Mouse (Mus musculus): ENCODE data around the gene Gpd1. TPM values are rescaled to one million over a fixed set of nuclear protein-coding genes. Genes with fewer than 3 reads are reported as not detected.
"Not testable (repeated sequence)": the region's sequence is repeated elsewhere in the genome, so short reads cannot be mapped to it uniquely, and the experiment has no call there.

The Gpd1 gene
- total RNA-seq, 2 experiments from 2014 or later, result 128 to 145 TPM

GRCm38 (mm10) chr15:99716814-99717213, 501 bp upstream of the Gpd1 start:
- no peak for DNase-seq (ENCODE audit: extremely low spot score in 1 of 2, low spot score in 1 of 2)

DNA sequence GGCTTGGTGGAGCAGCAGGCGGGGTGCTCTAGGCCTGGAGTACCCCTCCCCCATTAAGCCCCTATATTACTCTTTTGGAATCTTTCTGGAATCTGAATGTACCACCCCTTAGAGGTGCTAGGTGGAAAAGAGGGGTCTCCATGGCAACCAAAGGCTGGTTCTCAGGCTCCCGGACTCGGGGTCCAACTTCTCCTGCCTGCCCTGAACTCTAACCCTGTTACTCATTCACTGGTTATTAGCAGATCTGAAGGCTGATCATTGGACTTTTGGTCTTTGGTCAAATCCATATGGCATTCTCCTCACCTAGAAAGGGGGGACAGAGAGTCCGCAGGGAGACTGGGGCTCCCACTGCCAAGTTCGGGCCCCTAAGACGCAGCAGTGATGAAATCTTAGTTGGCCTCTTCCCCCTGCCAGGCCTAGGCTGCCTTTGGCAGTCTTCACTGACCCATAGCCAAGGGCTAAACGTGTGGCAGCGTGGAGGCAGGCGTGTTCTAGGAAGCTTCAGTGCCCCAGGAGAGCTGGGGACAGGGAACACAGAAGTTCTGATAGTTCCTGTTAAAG, 1.2 kb downstream of the Gpd1 start:
- no peak for DNase-seq (ENCODE audit: extremely low spot score in 1 of 2, low spot score in 1 of 2)

DNA sequence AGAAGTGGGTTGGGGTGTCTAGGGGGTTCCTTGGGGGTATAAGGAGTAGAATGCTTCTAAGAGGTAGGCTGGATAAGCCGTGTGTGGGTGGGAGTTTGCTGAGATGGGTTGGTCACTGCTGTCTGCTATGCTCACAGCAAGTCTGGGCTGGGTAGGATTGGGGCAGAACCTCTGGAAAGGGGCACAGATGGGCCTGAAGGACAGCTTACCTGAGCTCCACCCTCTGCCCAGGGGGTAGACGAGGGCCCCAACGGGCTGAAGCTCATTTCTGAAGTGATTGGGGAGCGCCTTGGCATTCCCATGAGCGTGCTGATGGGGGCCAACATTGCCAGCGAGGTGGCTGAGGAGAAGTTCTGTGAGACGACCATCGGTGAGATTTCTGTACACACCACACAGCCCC, 2.5 kb downstream of the Gpd1 start:
- no peak for DNase-seq (ENCODE audit: extremely low spot score in 1 of 2, low spot score in 1 of 2)

DNA sequence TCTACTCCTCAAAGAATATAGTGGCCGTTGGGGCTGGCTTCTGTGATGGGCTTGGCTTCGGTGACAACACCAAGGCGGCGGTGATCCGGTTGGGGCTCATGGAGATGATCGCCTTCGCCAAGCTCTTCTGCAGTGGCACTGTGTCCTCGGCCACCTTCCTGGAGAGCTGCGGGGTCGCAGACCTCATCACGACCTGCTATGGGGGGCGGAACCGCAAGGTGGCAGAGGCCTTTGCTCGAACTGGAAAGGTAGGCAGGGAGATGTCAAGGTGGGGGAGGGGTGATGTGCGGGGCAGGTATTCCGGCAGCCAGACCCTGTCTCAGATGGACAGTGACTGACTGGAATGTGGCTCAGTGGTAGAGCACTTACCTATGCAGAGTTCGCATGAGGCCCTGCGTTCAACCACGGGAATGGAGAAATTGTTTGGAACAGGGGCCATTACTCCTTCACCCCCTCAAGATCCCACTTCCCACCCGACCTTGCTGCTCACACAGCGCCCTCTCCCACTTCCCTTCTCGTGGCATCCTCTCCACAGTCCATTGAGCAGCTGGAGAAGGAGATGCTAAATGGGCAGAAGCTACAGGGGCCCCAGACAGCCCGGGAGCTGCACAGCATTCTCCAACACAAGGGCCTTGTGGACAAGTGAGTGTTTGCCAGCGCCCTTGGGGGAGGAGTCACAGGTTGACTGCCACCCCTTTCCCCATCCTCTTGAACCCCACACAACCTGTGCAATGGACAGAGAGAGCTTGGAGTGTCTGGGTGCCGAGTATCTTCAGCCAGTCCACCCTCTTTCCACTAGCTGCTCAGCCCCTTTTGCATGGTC, 4.8 kb downstream of the Gpd1 start:
- DNase-seq (ENCODE audit: extremely low spot score in 1 of 2, low spot score in 1 of 2), result no peak

DNA sequence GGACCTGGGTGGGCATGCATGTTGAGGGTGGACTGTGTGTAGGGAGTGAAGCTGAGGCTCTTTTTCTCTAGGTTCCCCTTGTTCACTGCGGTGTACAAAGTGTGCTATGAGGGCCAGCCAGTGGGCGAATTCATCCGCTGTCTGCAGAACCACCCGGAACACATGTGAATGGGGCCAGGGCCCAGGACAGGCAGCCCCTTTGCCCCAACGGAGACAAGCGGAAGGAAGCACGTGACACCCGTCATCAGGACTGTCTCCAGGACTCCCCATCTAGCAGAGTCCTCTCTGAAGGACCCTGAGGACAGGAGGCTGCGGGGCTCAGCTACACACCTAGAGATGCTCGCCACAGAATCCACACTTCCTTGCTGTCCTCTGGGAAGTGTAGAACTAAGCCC, 5.8 kb downstream of the Gpd1 start:
- no peak for DNase-seq (ENCODE audit: extremely low spot score in 1 of 2, low spot score in 1 of 2)

DNA sequence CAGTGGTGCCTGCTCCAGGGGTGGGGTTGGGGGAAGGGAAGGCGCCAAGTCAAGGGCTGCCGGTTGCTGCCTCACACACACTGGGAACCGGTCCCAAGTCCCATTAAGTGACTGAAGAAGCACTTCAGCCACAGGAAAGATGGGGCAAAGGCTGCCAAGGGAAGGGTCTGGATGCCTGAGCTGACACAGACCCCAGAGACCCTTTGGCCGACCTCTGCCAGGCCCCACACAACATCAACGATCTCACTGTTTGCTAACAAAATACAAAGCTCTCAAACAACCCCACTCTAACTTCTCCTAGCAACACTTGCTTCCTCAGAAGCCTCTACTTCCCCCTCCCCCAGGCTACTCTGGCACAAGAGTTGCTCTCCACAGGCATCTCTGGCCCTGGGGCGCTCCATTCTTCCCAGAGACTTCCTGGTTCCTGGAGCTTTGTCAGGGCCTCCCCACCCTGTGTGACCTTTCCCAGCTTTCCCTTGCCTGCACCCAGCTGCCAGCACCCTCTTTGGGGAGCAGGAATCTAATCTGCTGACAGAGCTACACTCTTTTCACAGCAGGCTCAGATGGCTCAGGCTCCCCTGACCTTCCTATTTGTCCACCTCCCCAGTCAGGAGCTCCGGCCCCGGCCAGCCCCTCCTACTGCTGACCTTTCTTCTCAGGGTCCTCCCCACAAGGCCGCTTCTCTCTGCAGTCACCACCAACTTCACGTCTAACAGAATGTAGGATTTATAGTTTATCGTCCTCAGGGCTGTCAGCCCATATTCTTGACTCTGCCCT, 6.4 kb downstream of the Gpd1 start:
- peak in 1 of 2 experiments; percentile 40 for DNase-seq (ENCODE audit: extremely low spot score in 1 of 2, low spot score in 1 of 2)

- peak; percentile 56 to 65 for DNase-seq (ENCODE audit: extremely low spot score in 1 of 2, low spot score in 1 of 2)
Measured at GRCm38 (mm10) chr15:99724292-99725021, 7.1 kb downstream of the Gpd1 start.

DNA sequence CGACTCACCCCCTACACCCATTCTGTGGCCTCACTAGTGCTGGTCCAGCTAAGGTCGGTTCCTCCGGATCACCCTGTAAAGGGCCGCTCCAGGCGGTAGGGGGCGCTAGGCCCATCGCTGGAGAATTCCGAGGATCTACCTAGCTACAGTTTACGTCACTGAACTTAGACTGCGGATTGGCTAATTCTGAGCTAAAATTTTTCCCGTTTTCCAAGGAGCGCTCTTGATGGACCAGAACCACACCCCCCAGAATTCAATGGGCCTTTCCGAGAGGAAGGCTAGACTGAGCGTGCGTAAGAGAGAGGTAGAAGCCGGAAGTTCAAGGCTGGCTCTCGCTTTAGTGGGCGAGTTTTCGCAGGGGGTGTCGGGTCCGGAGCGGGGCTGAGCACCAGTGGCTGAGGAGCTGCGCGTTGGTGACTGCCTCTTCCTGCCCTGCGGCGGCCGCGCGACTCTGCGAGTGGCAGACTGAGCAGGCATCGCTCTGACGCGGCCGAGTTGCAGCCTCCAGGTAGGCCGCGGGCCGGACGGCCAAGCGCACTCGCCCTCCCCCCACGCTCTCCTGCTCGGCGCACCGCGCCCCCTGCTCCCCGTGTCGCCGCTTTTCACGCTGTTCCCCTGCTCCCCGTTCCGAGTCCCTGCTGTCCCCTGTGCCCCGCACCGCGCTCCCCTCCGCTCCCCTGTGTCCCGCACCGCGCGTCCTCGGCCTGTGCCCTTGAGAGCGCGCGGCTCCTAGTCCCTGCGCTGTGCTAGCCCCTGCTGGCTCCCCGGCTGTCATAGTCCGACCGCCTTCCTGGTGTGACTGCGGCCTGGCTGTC, 8.2 kb downstream of the Gpd1 start, which contains the start of gene Cox14:
Cox14 (plus strand) TSS at position 278 of the 815 bp plus-strand sequence.
- peak; percentile 89 to 93 for DNase-seq (ENCODE audit: extremely low spot score in 1 of 2, low spot score in 1 of 2)

DNA sequence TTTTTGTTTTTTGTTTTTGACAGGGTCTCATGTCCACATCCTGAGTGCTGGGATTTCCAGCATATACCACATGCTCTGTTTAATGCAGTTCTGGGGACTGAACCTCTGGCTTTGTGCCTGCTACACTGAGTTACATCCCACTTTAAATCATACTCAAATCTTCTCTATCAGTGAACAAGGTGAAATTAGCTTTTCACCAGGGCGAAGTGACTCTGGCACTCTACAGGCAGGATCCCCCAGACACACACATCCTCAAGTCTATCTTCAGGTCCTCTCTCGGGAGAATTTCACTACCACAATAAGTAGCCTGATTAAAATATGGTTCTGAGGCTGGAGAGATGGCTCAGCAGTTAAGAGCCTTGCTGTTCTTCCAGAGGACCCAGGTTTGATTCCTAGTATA, 9.2 kb downstream of the Gpd1 start:
- DNase-seq (ENCODE audit: extremely low spot score in 1 of 2, low spot score in 1 of 2), result no peak

DNA sequence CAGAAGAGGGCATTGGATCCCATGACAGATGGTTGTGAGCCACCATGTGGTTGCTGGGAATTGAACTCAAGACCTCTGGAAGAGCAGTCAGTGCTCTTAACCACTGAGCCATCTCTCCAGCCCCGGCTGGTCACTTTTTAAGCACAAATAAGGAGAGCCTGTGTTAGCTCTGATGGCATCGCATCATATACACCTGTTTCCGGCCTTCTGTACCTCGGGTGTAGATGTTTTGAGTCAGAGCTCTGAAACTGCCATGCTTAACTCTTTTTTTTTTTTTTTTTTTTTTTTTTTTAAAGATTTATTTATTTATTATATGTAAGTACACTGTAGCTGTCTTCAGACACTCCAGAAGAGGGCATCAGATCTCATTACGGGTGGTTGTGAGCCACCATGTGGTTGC, 9.7 kb downstream of the Gpd1 start:
- DNase-seq (ENCODE audit: extremely low spot score in 1 of 2, low spot score in 1 of 2), result not testable (repeated sequence)

DNA sequence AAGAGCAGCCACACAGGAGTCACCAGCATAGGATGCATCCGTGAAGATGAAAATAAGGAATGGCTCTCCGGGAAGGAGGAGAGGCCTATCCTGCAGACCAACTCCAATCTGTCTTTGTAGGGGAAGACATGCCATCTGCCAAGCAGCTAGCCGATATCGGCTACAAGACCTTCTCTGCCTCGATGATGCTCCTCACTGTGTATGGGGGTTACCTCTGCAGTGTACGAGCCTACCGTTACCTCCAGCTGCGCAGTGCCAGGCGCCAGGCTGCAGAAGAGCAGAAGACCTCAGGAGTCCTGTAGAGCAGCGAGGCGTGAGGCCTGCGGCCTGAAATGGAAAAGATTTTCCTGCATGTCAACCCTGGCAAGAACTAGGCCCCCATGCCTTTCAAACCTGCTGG, 10.2 kb downstream of the Gpd1 start:
- DNase-seq (ENCODE audit: extremely low spot score in 1 of 2, low spot score in 1 of 2), result no peak

DNA sequence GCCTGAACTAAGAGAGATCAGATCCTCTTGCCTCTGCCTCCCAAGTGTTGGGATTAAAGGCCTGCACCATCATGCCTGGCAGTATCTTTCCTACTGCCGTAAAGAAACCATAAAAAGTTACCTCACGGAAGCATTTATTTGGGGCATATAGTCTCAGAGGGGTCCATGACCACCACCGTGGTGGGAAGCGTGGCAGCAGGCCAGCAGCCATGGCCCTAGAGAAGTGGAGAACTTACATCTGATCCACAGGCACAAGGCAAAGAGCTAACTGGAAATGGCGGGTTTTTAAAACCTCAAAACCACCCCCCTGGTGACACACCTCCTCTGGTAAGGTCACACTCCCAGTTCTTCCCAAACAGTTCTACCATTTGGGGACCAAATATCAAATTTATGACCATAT, 10.9 kb downstream of the Gpd1 start:
- no peak for DNase-seq (ENCODE audit: extremely low spot score in 1 of 2, low spot score in 1 of 2)

DNA sequence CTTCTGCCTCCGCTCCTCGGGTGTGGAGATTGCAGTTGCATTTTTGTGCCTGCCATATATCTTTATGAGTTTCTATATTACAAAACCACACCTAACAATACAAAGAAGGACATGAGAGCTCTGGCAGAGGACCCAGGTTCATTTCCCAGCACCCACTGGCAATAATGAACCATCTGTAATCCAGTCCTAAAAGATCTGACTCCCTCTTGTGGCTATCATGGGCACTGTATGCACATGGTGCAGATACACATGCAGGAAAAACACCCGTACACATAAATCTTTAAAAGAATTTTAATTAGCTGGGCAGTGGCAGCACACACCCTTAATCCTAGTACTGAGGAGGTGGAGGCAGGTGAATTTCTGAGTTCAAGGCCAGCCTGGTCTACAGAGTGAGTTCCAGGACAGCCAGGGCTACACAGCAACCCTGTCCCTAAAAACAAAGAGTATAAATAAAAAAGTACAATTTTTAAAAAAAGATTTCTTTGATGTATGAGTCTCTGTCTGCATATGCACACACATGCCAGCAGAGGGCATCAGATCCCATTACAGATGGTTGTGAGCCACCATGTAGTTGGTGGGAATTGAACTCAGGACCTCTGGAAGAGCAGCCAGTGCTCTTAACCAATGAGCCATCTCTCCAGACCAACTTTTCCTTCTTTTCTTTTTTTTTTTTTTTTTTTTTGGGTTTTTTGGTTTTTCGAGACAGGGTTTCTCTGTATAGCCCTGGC, 11.9 kb downstream of the Gpd1 start:
- no peak for DNase-seq (ENCODE audit: extremely low spot score in 1 of 2, low spot score in 1 of 2)

- no peak for DNase-seq (ENCODE audit: extremely low spot score in 1 of 2, low spot score in 1 of 2)
Measured at GRCm38 (mm10) chr15:99731167-99731566, 13.9 kb downstream of the Gpd1 start.

- no peak for DNase-seq (ENCODE audit: extremely low spot score in 1 of 2, low spot score in 1 of 2)
Measured at GRCm38 (mm10) chr15:99731678-99732077, 14.4 kb downstream of the Gpd1 start.

DNA sequence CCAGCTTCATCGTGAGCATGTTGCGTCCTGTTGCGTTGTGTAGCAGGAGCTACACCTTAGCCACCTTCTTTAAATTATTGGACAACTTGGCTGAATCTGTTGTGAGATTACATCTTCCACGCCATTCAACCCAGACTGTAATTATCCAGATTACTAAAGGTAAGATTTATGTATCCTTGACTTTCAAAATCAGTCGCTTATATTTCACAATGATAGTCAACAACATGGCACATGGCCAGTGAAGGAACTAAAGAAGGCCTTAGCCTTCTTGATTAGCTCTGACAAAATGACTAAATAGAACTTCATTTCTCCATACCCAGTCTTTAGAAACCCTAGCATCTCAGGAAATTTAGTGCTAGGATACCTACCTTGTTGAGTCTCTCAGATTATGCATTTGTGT, 15.9 kb downstream of the Gpd1 start:
- no peak for DNase-seq (ENCODE audit: extremely low spot score in 1 of 2, low spot score in 1 of 2)

GRCm38 (mm10) chr15:99735631-99736030, 18.3 kb downstream of the Gpd1 start:
- DNase-seq (ENCODE audit: extremely low spot score in 1 of 2, low spot score in 1 of 2), result peak; percentile 100

- no peak for DNase-seq (ENCODE audit: extremely low spot score in 1 of 2, low spot score in 1 of 2)
Measured at GRCm38 (mm10) chr15:99736675-99737074, 19.4 kb downstream of the Gpd1 start.

- DNase-seq (ENCODE audit: extremely low spot score in 1 of 2, low spot score in 1 of 2), result no peak
Measured at GRCm38 (mm10) chr15:99740229-99740628, 22.9 kb downstream of the Gpd1 start.

Measured in layer of hippocampus, postnatal 25 days (tissue).